Comparison of ENCODE assay signal across 8 mouse cellular contexts in genomic region chr2:29889991-29890833, GRCm38 (mm10). TPM values are rescaled to one million over a fixed set of nuclear protein-coding genes. Genes with fewer than 3 reads are reported as not detected.
DNase-seq lines count a peak whose midpoint lies in the region; ATAC-seq lines count a peak whose summit lies in the region.

No protein-coding gene starts in this region.

- H3K4me3 ChIP-seq in hindbrain, embryonic 13.5 days, result peak overlapping the region; percentile 98

- ATAC-seq in hindbrain, embryonic 13.5 days (ENCODE audit: low FRiP score), result peak; percentile 89

- peaks cover 37% of the 10 kb centered on the region for H3K36me3 ChIP-seq in hindbrain, embryonic 13.5 days

- peak overlapping the region; percentile 96 for H3K9ac ChIP-seq in hindbrain, embryonic 13.5 days

- H3K4me1 ChIP-seq in hindbrain, embryonic 13.5 days (replicated peaks), result peaks cover 23% of the 10 kb centered on the region

- H3K27ac ChIP-seq in hindbrain, embryonic 13.5 days, result peak overlapping the region; percentile 92

- H3K4me2 ChIP-seq in hindbrain, embryonic 13.5 days, result peak overlapping the region; percentile 94

- under 1% methylated on average over 55 of the region's 61 CpGs for WGBS in hindbrain, embryonic 13.5 days

- no peaks in the 10 kb centered on the region for H3K27me3 ChIP-seq in hindbrain, embryonic 13.5 days

- peak; percentile 96 for DNase-seq in R1 (ENCODE audit: low read depth, low spot score)
- DNase-seq in cerebellum, postnatal 14 days, result peak; percentile 85 to 88
- DNase-seq in frontal cortex, postnatal 14 days (ENCODE audit: low spot score in 2 of 2), result peak; percentile 78 to 80
- DNase-seq in layer of hippocampus, postnatal 25 days (ENCODE audit: extremely low spot score in 1 of 2, low spot score in 1 of 2), result peak; percentile 66 to 74
- peak; percentile 80 for DNase-seq in lung, postnatal 14 days
- DNase-seq in retina, adult 2 months (ENCODE audit: low read depth, low spot score), result peak; percentile 23
- peak; percentile 71 for DNase-seq in thymus, postnatal 25 days

- H3K9me3 ChIP-seq in hindbrain, embryonic 13.5 days, result no peaks in the 10 kb centered on the region

RNA-seq across cellular contexts. Expression of gene Odf2, which starts 1.2 kb away (rescaled TPM):
- polyA plus RNA-seq in hindbrain, embryonic 13.5 days (2015; fragmentation: Nextera tagmentation; extraction: Ambion mirVana), result 70.3 and 78.3 TPM in 2 replicates
- 100 to 1,000 TPM in 1 of 2 experiments, 10 to 100 TPM in 1; 78.2 to 115 TPM for total RNA-seq in layer of hippocampus, postnatal 25 days (2021)

RNA-seq across cellular contexts. Expression of gene Cercam, which starts 21.2 kb away (rescaled TPM):
- polyA plus RNA-seq in hindbrain, embryonic 13.5 days (2015; fragmentation: Nextera tagmentation; extraction: Ambion mirVana), result 23.8 and 24.9 TPM in 2 replicates
- total RNA-seq in layer of hippocampus, postnatal 25 days (2021), result 1 to 10 TPM; 6.7 to 9.6 TPM

RNA-seq across cellular contexts. Expression of gene Gle1, which starts 45.0 kb away (rescaled TPM):
- polyA plus RNA-seq in hindbrain, embryonic 13.5 days (2015; fragmentation: Nextera tagmentation; extraction: Ambion mirVana), result 75.2 and 82.1 TPM in 2 replicates
- 10 to 100 TPM; 37.9 to 39.3 TPM for total RNA-seq in layer of hippocampus, postnatal 25 days (2021)

Comparison
In these comparisons a context has a peak if more than half of its experiments do, and no peak if none do; other contexts are left out.
1. Peak in every context shown above with its lines: DNase-seq, ATAC-seq, H3K4me3 ChIP-seq and H3K27ac ChIP-seq.
2. DNase-seq: peak in every context shown above with its lines; median percentile 96 in R1; 86 in cerebellum, postnatal 14 days; 80 in lung, postnatal 14 days; 79 in frontal cortex, postnatal 14 days; 71 in thymus, postnatal 25 days; 70 in layer of hippocampus, postnatal 25 days; 23 in retina, adult 2 months.